Mouse (Mus musculus) ES-E14 (cell line): ENCODE measurements around the gene Colq. TPM values are rescaled to one million over a fixed set of nuclear protein-coding genes. Genes with fewer than 3 reads are reported as not detected.

Experiments used
- DNase-seq: peaks from one replicate; pipeline ENCODE4 v3.0.0-alpha.2; 2013; ENCODE audit warnings: low read depth, low spot score
- H3K27ac ChIP-seq: 2 replicates; pipeline ENCODE4 v1.5.1; 2012; ENCODE audit warnings: low read depth, mild to moderate bottlenecking, low read length, moderate library complexity, mixed read lengths; ENCODE audit not compliant: poor library complexity, insufficient read depth, severe bottlenecking
- H3K36me3 ChIP-seq: 2 replicates; pipeline ENCODE4 v1.6.1; 2012; ENCODE audit warnings: mild to moderate bottlenecking, low read length, moderate library complexity, mixed read lengths; ENCODE audit not compliant: control insufficient read depth, poor library complexity, insufficient read depth, severe bottlenecking
- H3K4me1 ChIP-seq, 2 experiments: fragments of 150-350 bp in 1 of 2; sonication (generic) in 1 of 2; 2 replicates each; pipeline ENCODE4 v1.6.1; 2012; ENCODE audit warnings: low read length in 2 of 2, mild to moderate bottlenecking in 1 of 2, mixed read lengths in 1 of 2; ENCODE audit not compliant: control insufficient read depth in 2 of 2, insufficient read depth in 2 of 2, poor library complexity in 1 of 2
- H3K4me3 ChIP-seq, 2 experiments: fragments of 150-350 bp in 1 of 2; sonication (generic) in 1 of 2; 2 replicates each; pipeline ENCODE4 v1.5.1; 2012; ENCODE audit warnings: low read length in 2 of 2, low read depth in 1 of 2, mild to moderate bottlenecking in 1 of 2, mixed read lengths in 1 of 2; ENCODE audit not compliant: insufficient read depth in 1 of 2, poor library complexity in 1 of 2, severe bottlenecking in 1 of 2
- H3K9ac ChIP-seq: 2 replicates; pipeline ENCODE4 v1.6.1; 2012; ENCODE audit warnings: low read depth, mild to moderate bottlenecking, low read length, mixed read lengths; ENCODE audit not compliant: poor library complexity, insufficient read depth, severe bottlenecking
- H3K9me3 ChIP-seq: fragments of 150-350 bp; sonication (generic); 2 replicates; pipeline ENCODE4 v1.6.1; 2012; ENCODE audit warnings: low read depth, mild to moderate bottlenecking, low read length; ENCODE audit not compliant: control insufficient read depth, insufficient read depth
- CHD2 ChIP-seq: IDR thresholded peaks from 2 replicates; pipeline ENCODE4 v1.6.1; 2014; ENCODE audit warnings: mild to moderate bottlenecking, low read depth, low read length, inconsistent platforms
- HCFC1 ChIP-seq: IDR thresholded peaks from 2 replicates; pipeline ENCODE4 v1.6.1; 2012; ENCODE audit warnings: low read length, inconsistent platforms, borderline replicate concordance; ENCODE audit not compliant: insufficient read depth
- MAFK ChIP-seq: IDR thresholded peaks from 2 replicates; pipeline ENCODE4 v1.6.1; 2014; ENCODE audit warnings: mild to moderate bottlenecking, low read depth, low read length, inconsistent platforms; ENCODE audit not compliant: insufficient read depth
- ZC3H11A ChIP-seq: IDR thresholded peaks from 2 replicates; pipeline ENCODE4 v1.6.1; 2012; ENCODE audit warnings: low read depth, mild to moderate bottlenecking, inconsistent platforms, low read length, borderline replicate concordance
- ZNF384 ChIP-seq: IDR thresholded peaks from 2 replicates; pipeline ENCODE4 v1.6.1; 2012; ENCODE audit warnings: low read depth, low read length, inconsistent platforms
- in situ Hi-C, 2 experiments: fragments of 600-800 bp; cut with MboI; formaldehyde crosslinking; loops; one replicate each; pipeline ENCODE4 v1.15.1; 2025; ENCODE audit warnings: low sequenced_read_pairs in 2 of 2, inconsistent platforms in 1 of 2; ENCODE audit not compliant: unreplicated experiment in 2 of 2
- total RNA-seq: library from RNA; depleted of rRNA; stranded (reverse); fragments of 300-350 nt; gene quantifications from 2 replicates; pipeline ENCODE4 v1.2.3, GENCODE M21; 2012; rRNA removed

Colq gene
- total RNA-seq, 1 experiment, result 0.18 TPM

GRCm38 (mm10) chr14:31473297-31473696, 117.8 kb downstream of the Colq start:
- Histone ChIP-seq H3K36me3 (no peaks in the 10 kb centered on the region), H3K27ac (no peak overlapping the region), H3K4me1 (no peaks in the 10 kb centered on the region), H3K9ac (no peak overlapping the region), H3K4me3 (no peak overlapping the region), H3K9me3 (no peaks in the 10 kb centered on the region)
- in situ Hi-C loops, result no loop called here
- TF ChIP-seq MAFK (no peak), ZNF384 (no peak), CHD2 (no peak), HCFC1 (no peak), ZC3H11A (no peak)
- no peak for DNase-seq

Other genes starting within 250 kb of the Colq start
- gene Sh3bp5, start 155.3 kb downstream of the Colq start, total RNA-seq, result 2.7 and 4.6 TPM in 2 replicates
- 48.9 and 58.0 TPM in 2 replicates for gene Eaf1, start 96.9 kb downstream of the Colq start, total RNA-seq
- 34.4 and 37.0 TPM in 2 replicates for gene Mettl6, start 96.3 kb downstream of the Colq start, total RNA-seq
- gene Gm49387, start 49.5 kb upstream of the Colq start, total RNA-seq, result not detected in 2 replicates
- 8.1 and 11.6 TPM in 2 replicates for gene Btd, start 49.7 kb upstream of the Colq start, total RNA-seq
- gene Hacl1, start 49.9 kb upstream of the Colq start, total RNA-seq, result 6.2 and 8.4 TPM in 2 replicates
- gene Ankrd28, start 239.3 kb upstream of the Colq start, total RNA-seq, result 26.6 and 36.0 TPM in 2 replicates